Mouse (Mus musculus) heart, postnatal 4 days (tissue): ENCODE results near the gene Cachd1. TPM values are rescaled to one million over a fixed set of nuclear protein-coding genes. Genes with fewer than 3 reads are reported as not detected.

Experiments
- DNase-seq: peaks from one replicate; pipeline ENCODE4 v3.0.0; 2021
- total RNA-seq, 2 experiments: library from RNA; stranded (reverse); gene quantifications; 2 replicates each; pipeline ENCODE4 v1.2.3; 2021

Gene Cachd1
- total RNA-seq, 2 experiments from 2014 or later: 9.7 to 12.9 TPM

- DNase-seq: peak; percentile 35
Observed at GRCm38 (mm10) chr4:101069154-101069971, 292.9 kb downstream of the Cachd1 start.

GRCm38 (mm10) chr4:101071570-101071969 is 295.1 kb downstream of the Cachd1 start:
- DNase-seq: no peak

GRCm38 (mm10) chr4:101076425-101076824 is 299.9 kb downstream of the Cachd1 start:
- no peak for DNase-seq

Other genes starting within 250 kb of the Cachd1 start
- not detected for gene Gm10577, start 244.0 kb downstream of the Cachd1 start, total RNA-seq